Mouse (Mus musculus): ENCODE measurements around the gene 1700022I11Rik.
A peak's percentile ranks its signal among the peaks of the same experiment; 100 is the strongest.

The 1700022I11Rik gene

GRCm38 (mm10) chr4:43004951-43005350 lies 35.5 kb downstream of the 1700022I11Rik start:
- DNase-seq = no peak

- DNase-seq = no peak
These were observed 36.4 kb downstream of the 1700022I11Rik start for GRCm38 (mm10) chr4:43005765-43006164.

GRCm38 (mm10) chr4:43010161-43011038 lies 41.0 kb downstream of the 1700022I11Rik start, which contains the start of gene Fancg:
TSS of gene Fancg (minus strand) at chr4:43010506.
- peak; percentile 66 for DNase-seq

- DNase-seq = no peak
These were observed 42.7 kb downstream of the 1700022I11Rik start for GRCm38 (mm10) chr4:43012091-43012490.

GRCm38 (mm10) chr4:43018156-43018555 lies 48.8 kb downstream of the 1700022I11Rik start:
- DNase-seq = no peak

- DNase-seq = no peak
These were observed 49.8 kb downstream of the 1700022I11Rik start for GRCm38 (mm10) chr4:43019176-43019575.

- no peak for DNase-seq
These were observed 50.4 kb downstream of the 1700022I11Rik start for GRCm38 (mm10) chr4:43019641-43020465.

GRCm38 (mm10) chr4:43020876-43021275 lies 51.5 kb downstream of the 1700022I11Rik start:
- no peak for DNase-seq

GRCm38 (mm10) chr4:43021341-43021740 lies 51.9 kb downstream of the 1700022I11Rik start:
- no peak for DNase-seq

GRCm38 (mm10) chr4:43024673-43025072 lies 55.3 kb downstream of the 1700022I11Rik start:
- DNase-seq = no peak

- DNase-seq = peak; percentile 97
These were observed 55.9 kb downstream of the 1700022I11Rik start, which contains the start of gene Pigo for GRCm38 (mm10) chr4:43025084-43025960. TSS of gene Pigo (minus strand) at chr4:43025819.

- no peak for DNase-seq
These were observed 59.7 kb downstream of the 1700022I11Rik start for GRCm38 (mm10) chr4:43029121-43029520.

- DNase-seq = no peak
These were observed 60.3 kb downstream of the 1700022I11Rik start for GRCm38 (mm10) chr4:43029749-43030148.

GRCm38 (mm10) chr4:43030352-43030751 lies 60.9 kb downstream of the 1700022I11Rik start:
- no peak for DNase-seq

GRCm38 (mm10) chr4:43030780-43031230 lies 61.4 kb downstream of the 1700022I11Rik start:
- no peak for DNase-seq

- peak; percentile 92 for DNase-seq
These were observed 62.0 kb downstream of the 1700022I11Rik start, which contains the start of gene Stoml2 for GRCm38 (mm10) chr4:43031237-43031995. TSS of gene Stoml2 (minus strand) at chr4:43031710.

GRCm38 (mm10) chr4:43032501-43032900 lies 63.1 kb downstream of the 1700022I11Rik start:
- DNase-seq = no peak

Data from cerebellum, adult 11 months (tissue).